Mouse (Mus musculus): ENCODE data around the gene Tmem176a.

Tmem176a gene

DNA sequence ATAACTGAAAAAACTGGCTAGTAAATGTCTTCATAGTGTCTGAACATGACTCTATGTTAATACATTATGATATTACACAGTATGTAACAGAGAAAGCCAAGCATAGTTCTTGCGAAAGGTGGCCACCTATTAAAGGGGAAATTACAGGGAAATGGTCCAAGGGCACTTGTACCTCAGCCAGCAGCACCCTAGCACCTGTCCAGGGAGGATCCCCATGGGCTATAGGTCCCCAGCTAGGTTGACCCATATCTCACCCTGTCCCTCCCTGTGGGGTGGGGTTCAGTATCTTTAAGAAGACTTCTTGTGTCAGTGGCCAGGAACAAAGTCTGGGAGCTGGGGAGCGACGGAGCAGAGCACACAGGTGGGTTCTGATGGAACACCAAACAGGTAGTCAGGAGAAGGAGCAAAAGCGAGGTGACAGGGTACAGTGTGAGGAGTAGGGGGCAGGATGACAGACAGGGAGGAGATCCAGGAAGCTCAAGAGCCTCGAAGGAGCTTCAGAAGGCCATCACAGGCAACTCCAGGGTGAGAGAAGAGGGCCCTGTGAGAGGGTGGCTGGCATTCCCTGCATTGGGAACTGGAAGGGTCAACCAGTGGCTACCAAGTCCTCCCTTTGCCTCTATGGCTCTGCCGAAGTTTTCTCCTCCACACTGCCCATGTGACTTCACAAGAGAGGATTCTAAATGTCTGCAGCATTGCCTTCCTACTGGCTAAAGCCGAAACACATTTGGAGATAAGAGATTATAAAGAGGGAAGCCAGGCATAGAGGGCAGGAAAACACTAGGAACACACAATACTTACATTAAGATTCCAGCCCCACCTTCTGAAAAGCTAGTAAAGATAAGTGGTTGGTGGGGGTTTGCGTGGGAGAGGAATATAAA lies 54.5 kb downstream of the Tmem176a start:
- DNase-seq (ENCODE audit: low spot score), result no peak

DNA sequence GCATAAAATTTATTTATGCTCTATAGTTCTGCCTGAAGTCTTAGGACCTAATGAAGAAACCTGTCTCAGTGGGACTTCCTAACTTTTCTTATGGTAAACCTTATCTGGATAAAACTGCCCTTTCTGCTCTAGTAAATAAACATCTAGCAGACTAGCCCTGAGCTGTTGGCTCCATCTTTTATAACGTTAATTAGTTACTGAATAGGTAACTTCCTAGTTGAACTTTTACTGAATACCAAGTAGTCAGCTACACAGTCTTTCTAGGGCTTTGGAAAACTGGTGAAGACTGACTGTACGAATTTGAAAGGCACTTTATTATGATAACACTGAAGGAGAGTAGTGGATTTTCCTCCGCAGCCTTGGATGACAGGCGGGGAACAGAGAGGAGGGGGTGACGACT lies 55.2 kb downstream of the Tmem176a start:
- no peak for DNase-seq (ENCODE audit: low spot score)
